Mouse (Mus musculus): ENCODE results near the gene Jpt1. TPM values are rescaled to one million over a fixed set of nuclear protein-coding genes. Genes with fewer than 3 reads are reported as not detected.
"Not testable (repeated sequence)": the region's sequence is repeated elsewhere in the genome, so short reads cannot be mapped to it uniquely, and the experiment has no call there.

The Jpt1 gene
- 100 to 1,000 TPM; 158 to 161 TPM for total RNA-seq (2021)
- long read RNA-seq, experiment 1, partial matches to known transcripts = 5 of 16 reads
- long read RNA-seq, experiment 1, other reads (novel, unspliced or antisense) = 7 of 16 reads
- long read RNA-seq, experiment 2, partial matches to known transcripts = 6 of 22 reads
- long read RNA-seq, experiment 2, other reads (novel, unspliced or antisense) = 12 of 22 reads

GRCm38 (mm10) chr11:115514238-115514663 lies at the start of gene Jpt1:
Jpt1 (minus strand) TSS chr11:115514387.
- TF ChIP-seq CTCF (IDR thresholded peaks at IDR 0.05) = no peak; the same call in 1 of the 2 replicates
- Histone ChIP-seq H3K27ac (peak within 1 kb of the TSS; percentile 94), H3K4me3 (peak within 1 kb of the TSS; percentile 90)
- DNase-seq (ENCODE audit: extremely low spot score in 1 of 2, low spot score in 2 of 2) = peak; percentile 96
- intact Hi-C loops (cut with DNase I) = loop anchor here (1.0 to 2.0 kb wide), 2 partner anchors 23 kb away; partner anchors contain the start of genes Nt5c and Sumo2

GRCm38 (mm10) chr11:115563406-115563805 lies 49.2 kb upstream of the Jpt1 start:
- no peak for DNase-seq (ENCODE audit: extremely low spot score in 1 of 2, low spot score in 2 of 2)
- Histone ChIP-seq H3K27ac (peak overlapping the region; percentile 99), H3K4me3 (peak overlapping the region; percentile 74)
- peak; percentile 2; the same call in 1 of the 2 replicates for TF ChIP-seq CTCF (IDR thresholded peaks at IDR 0.05)
- intact Hi-C loops (cut with DNase I) = no loop called here

- DNase-seq (ENCODE audit: extremely low spot score in 1 of 2, low spot score in 2 of 2) = no peak
- Histone ChIP-seq H3K4me3 (no peak overlapping the region), H3K27ac (no peak overlapping the region)
- TF ChIP-seq CTCF (IDR thresholded peaks at IDR 0.05) = no peak
- intact Hi-C loops (cut with DNase I) = no loop called here
Observed at GRCm38 (mm10) chr11:115555717-115556116, 41.5 kb upstream of the Jpt1 start.

GRCm38 (mm10) chr11:115552783-115553182 lies 38.6 kb upstream of the Jpt1 start:
- peak; percentile 61 for TF ChIP-seq CTCF (IDR thresholded peaks at IDR 0.05)
- Histone ChIP-seq H3K4me3 (no peak overlapping the region), H3K27ac (no peak overlapping the region)
- no peak for DNase-seq (ENCODE audit: extremely low spot score in 1 of 2, low spot score in 2 of 2)
- intact Hi-C loops (cut with DNase I) = no loop called here

GRCm38 (mm10) chr11:115543571-115543970 lies 29.4 kb upstream of the Jpt1 start:
- H3K27ac ChIP-seq = no peak overlapping the region
- intact Hi-C loops (cut with DNase I) = no loop called here
- DNase-seq (ENCODE audit: extremely low spot score in 1 of 2, low spot score in 2 of 2) = no peak
- no peak for TF ChIP-seq CTCF (IDR thresholded peaks at IDR 0.05)
- H3K4me3 ChIP-seq = no peak overlapping the region

- intact Hi-C loops (cut with DNase I) = loop anchor here (5.0 kb wide), 1 partner anchor 111 kb away; no protein-coding TSS in a partner anchor
- no peak for DNase-seq (ENCODE audit: extremely low spot score in 1 of 2, low spot score in 2 of 2)
- Histone ChIP-seq H3K4me3 (no peak overlapping the region), H3K27ac (no peak overlapping the region)
- peak; percentile 35 for TF ChIP-seq CTCF (IDR thresholded peaks at IDR 0.05)
Observed at GRCm38 (mm10) chr11:115538045-115538444, 23.9 kb upstream of the Jpt1 start.

GRCm38 (mm10) chr11:115536856-115537568 lies 22.8 kb upstream of the Jpt1 start:
- Histone ChIP-seq H3K4me3 (peak overlapping the region; percentile 79), H3K27ac (peak overlapping the region; percentile 94)
- intact Hi-C loops (cut with DNase I) = loop anchor here (1.0 to 5.0 kb wide), 4 partner anchors 22 to 110 kb away; partner anchors contain the start of gene Jpt1
- peak; percentile 14 for TF ChIP-seq CTCF (IDR thresholded peaks at IDR 0.05)
- peak in 1 of 2 experiments; percentile 41 for DNase-seq (ENCODE audit: extremely low spot score in 1 of 2, low spot score in 2 of 2)

GRCm38 (mm10) chr11:115536038-115536681 lies 22.0 kb upstream of the Jpt1 start, which contains the start of gene Sumo2:
Sumo2 (minus strand) TSS chr11:115536276.
- peak; percentile 98 to 99 for DNase-seq (ENCODE audit: extremely low spot score in 1 of 2, low spot score in 2 of 2)
- intact Hi-C loops (cut with DNase I) = loop anchor here (1.0 to 5.0 kb wide), 4 partner anchors 21 to 109 kb away; partner anchors contain the start of gene Jpt1

GRCm38 (mm10) chr11:115535401-115536037 lies 21.3 kb upstream of the Jpt1 start:
- Histone ChIP-seq H3K27ac (peak overlapping the region; percentile 94), H3K4me3 (peak overlapping the region; percentile 79)
- DNase-seq (ENCODE audit: extremely low spot score in 1 of 2, low spot score in 2 of 2) = peak; percentile 66
- no peak for TF ChIP-seq CTCF (IDR thresholded peaks at IDR 0.05)
- intact Hi-C loops (cut with DNase I) = loop anchor here (1.0 to 5.0 kb wide), 5 partner anchors 15 to 108 kb away; partner anchors contain the start of gene Jpt1

More at GRCm38 (mm10) chr11:115536038-115536681, 22.0 kb upstream of the Jpt1 start, which contains the start of gene Sumo2:
- Histone ChIP-seq H3K4me3 (peak within 1 kb of the TSS; percentile 79), H3K27ac (peak within 1 kb of the TSS; percentile 94)
- TF ChIP-seq CTCF (IDR thresholded peaks at IDR 0.05) = no peak; the same call in 1 of the 2 replicates

- Histone ChIP-seq H3K27ac (peak overlapping the region; percentile 94; the same call in 1 of the 2 replicates), H3K4me3 (peak overlapping the region; percentile 79)
- no peak for DNase-seq (ENCODE audit: extremely low spot score in 1 of 2, low spot score in 2 of 2)
- no peak for TF ChIP-seq CTCF (IDR thresholded peaks at IDR 0.05)
- intact Hi-C loops (cut with DNase I) = loop anchor here (2.0 to 5.0 kb wide), 2 partner anchors 14 to 108 kb away; no protein-coding TSS in a partner anchor
Observed at GRCm38 (mm10) chr11:115534759-115535371, 20.7 kb upstream of the Jpt1 start.

- intact Hi-C loops (cut with DNase I) = not testable (repeated sequence)
Observed at GRCm38 (mm10) chr11:115526446-115526845, 12.3 kb upstream of the Jpt1 start.

More at GRCm38 (mm10) chr11:115526446-115526845, 12.3 kb upstream of the Jpt1 start:
- H3K4me3 ChIP-seq; DNase-seq (ENCODE audit: extremely low spot score in 1 of 2, low spot score in 2 of 2); H3K27ac ChIP-seq: not testable (repeated sequence)

Data from left cerebral cortex, adult 2 months (tissue).